Mouse (Mus musculus) urinary bladder, postnatal 36 days (tissue): ENCODE data around the gene Olfr1037.
"Not testable (repeated sequence)": the region's sequence is repeated elsewhere in the genome, so short reads cannot be mapped to it uniquely, and the experiment has no call there.

Experiments
- DNase-seq, 2 experiments: peaks; one replicate each; pipeline ENCODE4 v3.0.0; 2022; ENCODE audit warnings: low spot score in 2 of 2, mixed read lengths in 1 of 2

Gene Olfr1037

GRCm38 (mm10) chr2:86087285-86087684, at the start of gene Olfr1037:
TSS of gene Olfr1037 (minus strand) at chr2:86087385.
- DNase-seq: no peak

DNA sequence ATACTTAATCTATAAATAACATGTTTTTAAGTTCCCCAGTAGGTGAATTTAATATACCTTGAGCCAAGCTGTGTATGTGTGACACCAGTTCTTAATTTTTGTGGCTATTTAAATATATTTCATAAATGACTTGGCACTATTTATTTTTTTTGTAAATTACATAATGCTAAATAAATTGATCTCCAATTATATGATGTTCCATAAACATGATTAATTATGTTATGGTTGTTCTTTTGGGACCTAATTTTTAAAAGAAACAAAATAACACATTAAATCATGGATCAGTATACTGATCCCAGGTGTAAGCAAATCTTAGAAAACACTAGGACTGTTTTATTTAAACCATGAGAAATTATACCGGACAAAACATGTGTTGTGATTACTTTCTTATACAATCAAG, 48.6 kb upstream of the Olfr1037 start, which contains the start of gene Olfr1039:
Gene Olfr1039 (minus strand): TSS at position 101 of the 400 bp plus-strand sequence.
- no peak for DNase-seq

DNA sequence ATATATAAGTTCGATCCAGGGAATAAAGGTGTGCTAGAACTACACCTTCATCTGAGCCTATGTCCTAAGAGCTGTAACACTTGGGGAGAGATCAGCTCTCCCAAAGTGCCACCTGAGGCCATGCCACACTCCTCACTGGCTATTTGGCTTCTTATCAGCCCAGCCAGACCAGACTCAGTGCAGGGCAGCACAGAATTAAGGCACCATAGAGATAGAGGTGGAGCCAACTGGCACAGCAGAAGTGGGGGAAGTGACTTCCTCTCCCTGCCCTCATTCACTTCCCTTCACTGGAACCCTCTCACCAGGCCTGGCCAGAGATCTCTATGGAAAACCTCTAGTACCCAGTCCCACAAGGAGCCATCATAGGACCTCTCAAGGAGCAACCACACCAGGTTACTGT, 6.7 kb downstream of the Olfr1037 start:
- DNase-seq: not testable (repeated sequence)

DNA sequence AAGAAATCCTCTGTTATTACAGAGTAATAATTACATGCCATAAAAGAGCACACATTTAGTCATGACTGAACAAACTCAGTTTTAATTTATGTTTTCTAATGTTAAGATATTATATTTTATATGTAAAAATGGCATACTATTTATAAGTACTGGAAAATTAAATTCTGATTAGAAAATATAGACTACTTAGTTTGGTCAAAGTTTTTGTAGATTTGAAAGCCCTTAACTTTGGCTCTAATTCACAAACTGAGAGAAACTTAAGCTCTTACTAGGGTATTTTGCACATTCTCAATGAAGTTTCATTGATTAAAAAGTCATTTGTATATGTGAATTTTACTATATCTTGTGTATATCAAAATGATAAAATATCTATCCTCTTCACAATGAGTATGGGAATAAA, 13.5 kb downstream of the Olfr1037 start, which contains the start of gene Olfr1036:
Gene Olfr1036 (plus strand): TSS at position 301 of the 400 bp plus-strand sequence.
- not testable (repeated sequence) for DNase-seq

- DNase-seq: no peak
Measured at GRCm38 (mm10) chr2:86070189-86070588, 17.0 kb downstream of the Olfr1037 start.

DNA sequence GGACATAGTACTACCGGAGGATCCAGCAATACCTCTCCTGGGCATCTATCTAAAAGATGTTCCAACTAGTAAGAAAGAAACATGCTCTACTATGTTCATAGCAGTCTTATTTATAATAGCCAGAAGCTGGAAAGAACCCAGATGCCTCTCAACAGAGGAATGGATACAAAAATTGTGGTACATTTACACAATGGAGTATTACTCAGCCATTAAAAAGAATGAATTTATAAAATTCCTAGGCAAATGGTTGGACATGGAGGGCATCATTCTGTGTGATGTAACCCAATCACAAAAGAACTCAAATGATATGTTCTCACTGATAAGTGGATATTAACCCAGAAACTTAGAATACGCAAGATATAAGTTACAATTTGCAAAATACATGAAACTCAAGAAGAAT, 23.4 kb downstream of the Olfr1037 start:
- DNase-seq: not testable (repeated sequence)

GRCm38 (mm10) chr2:86050777-86051176, 36.4 kb downstream of the Olfr1037 start:
- not testable (repeated sequence) for DNase-seq

GRCm38 (mm10) chr2:86045561-86045960, 41.6 kb downstream of the Olfr1037 start, which contains the start of gene Olfr1034:
TSS of gene Olfr1034 (plus strand) at chr2:86045861.
- DNase-seq: no peak
